Mouse (Mus musculus): ENCODE results near the gene Snapc4.

Snapc4 gene

DNA sequence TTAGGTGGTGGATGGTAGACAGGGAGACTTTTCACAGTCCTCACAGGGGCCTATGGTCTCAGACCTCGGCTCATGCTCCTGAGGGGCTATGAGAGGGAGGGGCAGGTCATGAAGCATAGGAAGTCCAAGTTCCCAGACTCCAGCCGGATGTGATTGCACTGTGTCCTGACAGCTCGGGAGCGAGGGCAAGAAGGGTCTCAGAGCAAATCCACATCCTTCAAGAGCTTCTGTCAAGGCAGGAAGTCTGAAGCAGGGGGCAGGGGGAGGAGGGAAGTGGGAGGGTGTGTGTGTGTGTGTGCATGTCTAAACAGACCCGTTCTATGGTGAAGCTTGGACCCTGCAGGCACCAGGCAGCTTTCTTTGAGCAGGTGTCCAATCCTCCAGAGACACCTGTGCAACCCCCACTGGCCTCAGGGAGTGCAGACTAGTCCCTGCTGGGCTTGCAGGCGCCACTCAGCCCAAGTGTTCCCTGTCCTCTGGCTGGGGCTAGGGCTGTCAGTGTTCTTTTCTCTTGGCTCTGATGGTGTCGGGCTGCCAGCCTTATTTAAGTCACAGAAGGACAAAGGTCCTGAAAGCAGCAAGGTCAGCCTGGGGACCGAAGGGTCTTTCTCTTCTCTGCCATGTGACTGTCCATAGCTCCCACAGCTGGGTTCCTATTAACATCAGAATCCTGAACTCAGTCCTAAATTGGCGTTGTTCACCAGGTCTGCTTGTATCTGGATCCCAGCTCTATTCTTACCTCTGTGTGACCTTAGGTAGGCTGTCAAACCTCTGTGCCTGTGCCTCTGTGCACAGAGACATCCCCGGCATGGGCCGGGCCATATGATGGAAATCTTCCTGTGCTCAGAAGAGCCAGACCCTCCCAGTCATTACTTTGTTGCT is 37.6 kb downstream of the Snapc4 start:
- DNase-seq (ENCODE audit: extremely low spot score, low read depth, low spot score), result no peak

DNA sequence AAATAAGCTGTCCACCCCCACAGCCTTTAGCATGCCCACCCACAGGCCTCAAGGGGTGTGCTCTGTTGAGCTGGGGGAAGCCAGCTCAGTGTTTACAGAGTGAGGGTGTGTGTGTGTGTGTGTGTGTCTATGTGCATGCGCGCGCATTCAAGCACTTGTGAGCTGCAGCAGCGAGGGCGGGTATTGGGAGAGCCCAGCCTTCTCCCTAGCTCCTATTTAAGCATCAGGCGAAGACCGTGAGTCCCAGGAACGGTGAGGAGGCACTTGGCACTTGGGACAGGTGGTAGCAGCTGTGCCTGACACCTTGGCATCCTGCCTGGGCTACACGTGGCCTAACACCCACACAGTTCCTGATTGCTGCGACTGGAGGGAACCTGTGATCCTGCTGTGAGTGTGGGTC is 38.4 kb downstream of the Snapc4 start:
- DNase-seq (ENCODE audit: extremely low spot score, low read depth, low spot score), result no peak

DNA sequence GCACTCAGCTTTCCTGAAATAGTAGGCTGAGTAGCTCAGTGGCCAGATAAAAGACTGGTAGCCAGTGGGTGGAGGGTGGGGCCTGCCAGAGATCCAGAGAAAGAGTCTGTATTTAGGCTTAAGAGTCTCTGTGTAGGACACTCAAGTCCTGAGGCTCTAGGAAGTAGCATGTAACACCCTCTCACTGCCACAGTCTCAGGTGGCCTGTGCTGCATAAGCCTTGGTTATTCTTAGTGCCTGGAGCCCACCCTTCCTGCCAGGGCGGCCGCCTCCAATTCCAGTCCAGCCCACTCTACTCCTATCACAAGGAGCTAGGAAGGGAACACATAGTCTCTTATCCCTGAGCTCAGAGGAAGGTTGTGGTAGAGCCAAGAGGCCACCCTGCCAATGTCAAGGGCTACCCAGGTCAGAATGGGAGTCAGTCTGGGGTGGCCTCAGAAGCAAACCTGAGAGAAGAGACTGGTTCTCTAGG is 38.9 kb downstream of the Snapc4 start:
- no peak for DNase-seq (ENCODE audit: extremely low spot score, low read depth, low spot score)

- DNase-seq (ENCODE audit: extremely low spot score, low read depth, low spot score), result no peak
Observed at GRCm38 (mm10) chr2:26339204-26339551, 41.3 kb downstream of the Snapc4 start.

- DNase-seq (ENCODE audit: extremely low spot score, low read depth, low spot score), result no peak
Observed at GRCm38 (mm10) chr2:26338302-26339203, 41.9 kb downstream of the Snapc4 start.

DNA sequence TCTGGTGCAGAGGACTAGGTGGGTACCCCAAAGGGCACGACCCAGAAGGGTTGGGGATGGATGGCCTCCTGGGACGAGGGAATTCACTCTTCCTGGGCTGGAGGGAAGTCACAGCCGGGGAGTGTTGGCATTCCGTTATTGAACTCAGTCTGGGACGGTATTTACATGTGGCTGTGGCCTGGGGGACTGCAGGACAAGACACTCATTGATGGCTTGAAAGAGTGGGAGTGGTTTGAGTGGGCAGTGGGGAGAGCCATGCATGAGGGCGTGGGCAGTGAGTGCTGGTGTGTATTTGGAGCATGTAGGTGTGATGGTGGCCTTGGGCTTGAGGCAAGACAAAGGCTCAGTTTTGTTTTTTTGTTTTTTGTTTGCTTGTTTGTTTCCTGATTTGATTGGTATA is 49.8 kb downstream of the Snapc4 start:
- no peak for DNase-seq (ENCODE audit: extremely low spot score, low read depth, low spot score)

GRCm38 (mm10) chr2:26330056-26330468 is 50.4 kb downstream of the Snapc4 start:
- no peak for DNase-seq (ENCODE audit: extremely low spot score, low read depth, low spot score)

DNA sequence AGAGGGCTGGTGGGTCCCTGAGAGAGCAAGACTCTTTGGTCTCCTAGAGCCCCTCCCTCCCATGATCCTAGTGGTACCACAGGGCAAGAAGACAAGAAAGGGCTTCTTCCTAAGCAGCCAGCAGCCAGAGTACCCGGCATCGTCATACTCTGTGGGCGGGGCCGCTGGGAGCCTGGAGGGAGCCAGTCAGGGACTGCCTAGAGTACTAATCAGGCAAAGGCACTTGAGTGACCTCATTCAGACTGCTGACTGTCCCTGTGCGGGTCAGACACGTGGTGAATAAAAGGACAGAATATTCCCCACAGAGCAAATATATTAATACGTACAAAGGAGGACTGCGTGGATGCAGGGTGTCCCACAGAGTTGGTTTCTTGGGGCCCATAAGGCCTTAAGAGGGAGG is 51.1 kb downstream of the Snapc4 start:
- DNase-seq (ENCODE audit: extremely low spot score, low read depth, low spot score), result no peak

DNA sequence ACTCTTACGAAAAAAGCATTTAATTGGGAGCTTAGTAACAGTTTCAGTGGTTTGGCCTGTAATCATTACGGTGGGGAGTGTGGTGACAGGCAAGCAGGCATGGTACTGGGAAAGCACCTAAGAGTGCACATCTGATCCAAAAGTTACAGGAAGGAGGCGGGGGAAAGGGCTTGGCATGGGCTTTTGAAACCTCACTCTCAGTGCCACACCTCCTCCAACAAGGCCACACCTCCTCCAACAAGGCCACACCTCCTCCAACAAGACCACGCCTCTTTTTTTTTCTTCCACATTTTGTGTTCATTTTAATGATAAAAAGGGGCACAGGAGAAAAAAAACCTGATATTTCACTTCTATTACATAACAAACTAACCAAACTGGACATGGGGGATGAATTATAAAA is 52.6 kb downstream of the Snapc4 start:
- DNase-seq (ENCODE audit: extremely low spot score, low read depth, low spot score), result no peak

GRCm38 (mm10) chr2:26325386-26326181 is 54.9 kb downstream of the Snapc4 start:
- no peak for DNase-seq (ENCODE audit: extremely low spot score, low read depth, low spot score)

GRCm38 (mm10) chr2:26324917-26325316 is 55.5 kb downstream of the Snapc4 start:
- DNase-seq (ENCODE audit: extremely low spot score, low read depth, low spot score), result no peak

DNA sequence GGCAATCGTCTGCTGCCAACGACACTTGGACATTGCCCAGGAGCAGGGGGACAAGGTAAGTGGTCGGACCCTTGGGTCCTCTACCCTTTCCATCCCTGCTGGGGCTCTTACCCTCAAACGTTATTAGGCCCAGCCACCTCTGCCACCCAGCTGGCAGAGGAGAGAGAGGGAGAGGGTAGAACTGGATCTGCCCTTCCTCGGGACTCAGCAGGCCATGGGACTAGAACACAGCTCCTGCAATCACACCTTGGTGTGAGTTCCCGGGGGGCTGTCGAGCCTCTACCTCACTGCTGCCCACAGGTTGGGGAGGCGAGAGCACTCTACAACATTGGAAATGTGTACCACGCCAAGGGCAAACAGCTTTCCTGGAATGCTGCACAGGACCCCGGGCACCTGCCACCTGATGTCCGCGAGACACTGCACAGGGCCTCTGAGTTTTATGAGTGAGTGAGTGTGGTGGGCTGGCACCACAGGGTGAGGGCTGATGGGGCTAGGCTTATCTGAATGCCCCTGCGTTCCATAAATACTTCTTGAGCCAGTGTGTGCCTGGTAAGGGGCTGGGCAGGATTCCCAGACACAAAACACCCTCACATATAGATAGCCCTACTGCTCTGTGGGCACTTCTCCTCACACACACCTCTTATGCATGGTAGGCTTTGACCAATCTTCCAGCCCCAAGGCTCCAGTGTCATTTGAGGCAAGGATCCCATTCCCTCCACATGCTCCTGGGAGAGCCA is 56.7 kb downstream of the Snapc4 start:
- DNase-seq (ENCODE audit: extremely low spot score, low read depth, low spot score), result no peak

- no peak for DNase-seq (ENCODE audit: extremely low spot score, low read depth, low spot score)
Observed at GRCm38 (mm10) chr2:26320245-26321185, 59.9 kb downstream of the Snapc4 start.

DNA sequence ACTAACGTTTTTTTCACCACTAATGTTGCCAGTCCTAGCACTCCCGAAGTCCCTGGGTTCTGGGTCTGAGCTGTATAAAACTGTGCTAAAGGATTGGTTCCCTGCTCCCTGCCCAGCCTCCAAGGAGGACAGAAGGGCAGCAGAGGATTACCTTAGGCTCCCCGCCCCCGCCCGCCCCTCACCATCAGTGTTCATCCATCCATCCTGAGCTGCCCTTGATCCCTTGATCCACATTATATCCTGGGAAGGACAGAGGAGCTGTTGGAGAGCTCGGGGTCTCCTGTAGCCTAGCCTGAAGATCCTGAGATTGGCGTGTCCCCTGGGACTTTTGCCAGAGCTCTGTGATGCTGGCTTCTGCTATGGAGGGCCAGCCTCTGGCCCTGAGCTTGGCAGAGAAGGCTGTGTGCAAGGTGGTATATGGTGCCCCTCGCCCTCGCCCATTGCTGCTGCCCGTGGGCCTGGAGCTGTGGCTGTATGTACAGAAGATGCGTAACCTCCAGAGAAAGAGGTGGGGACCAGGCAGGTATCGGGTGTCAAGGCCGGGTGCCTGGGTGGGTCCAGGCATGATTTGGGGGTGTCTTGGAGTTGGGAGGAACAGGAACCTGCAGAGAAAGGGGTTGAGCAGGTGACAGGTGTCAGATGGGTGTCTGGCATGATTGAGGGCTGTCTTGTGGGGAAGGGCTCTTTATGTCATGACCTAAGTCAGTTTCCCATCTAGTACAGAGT is 60.8 kb downstream of the Snapc4 start:
- no peak for DNase-seq (ENCODE audit: extremely low spot score, low read depth, low spot score)

- DNase-seq (ENCODE audit: extremely low spot score, low read depth, low spot score), result no peak
Observed at GRCm38 (mm10) chr2:26319109-26319508, 61.3 kb downstream of the Snapc4 start.

DNA sequence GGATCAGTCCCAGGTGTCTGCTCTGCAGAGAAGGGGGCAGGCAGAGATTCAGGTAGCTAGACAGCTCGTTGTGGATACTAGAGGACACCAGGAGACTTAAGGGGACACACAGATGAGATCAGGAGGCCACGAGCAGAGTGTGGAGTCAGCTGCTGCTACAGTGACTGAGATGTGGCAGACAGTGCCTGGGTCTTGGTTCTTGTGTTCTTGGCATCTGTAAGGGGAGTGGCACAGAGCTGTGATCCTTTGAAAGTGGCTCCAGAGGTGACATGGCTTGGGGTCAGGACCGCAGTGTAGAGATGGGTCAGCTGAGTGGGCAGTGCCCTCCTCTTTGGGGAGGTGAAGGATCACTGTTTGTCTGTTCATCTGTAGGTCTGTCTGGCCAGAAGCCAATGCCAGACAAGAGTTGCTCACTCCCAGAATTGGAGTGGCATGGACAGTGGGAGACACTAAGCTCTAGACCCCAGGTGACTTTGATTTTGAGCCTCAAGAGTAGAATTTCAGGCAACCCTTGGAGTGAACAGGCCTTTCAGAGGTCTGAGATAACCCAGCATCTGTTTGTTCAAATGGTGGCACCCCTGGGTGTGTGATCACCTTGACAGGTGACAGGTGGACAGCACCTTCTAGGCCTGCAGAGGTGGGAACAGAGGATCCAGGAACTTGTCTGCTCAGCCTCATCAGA is 62.3 kb downstream of the Snapc4 start:
- no peak for DNase-seq (ENCODE audit: extremely low spot score, low read depth, low spot score)

DNA sequence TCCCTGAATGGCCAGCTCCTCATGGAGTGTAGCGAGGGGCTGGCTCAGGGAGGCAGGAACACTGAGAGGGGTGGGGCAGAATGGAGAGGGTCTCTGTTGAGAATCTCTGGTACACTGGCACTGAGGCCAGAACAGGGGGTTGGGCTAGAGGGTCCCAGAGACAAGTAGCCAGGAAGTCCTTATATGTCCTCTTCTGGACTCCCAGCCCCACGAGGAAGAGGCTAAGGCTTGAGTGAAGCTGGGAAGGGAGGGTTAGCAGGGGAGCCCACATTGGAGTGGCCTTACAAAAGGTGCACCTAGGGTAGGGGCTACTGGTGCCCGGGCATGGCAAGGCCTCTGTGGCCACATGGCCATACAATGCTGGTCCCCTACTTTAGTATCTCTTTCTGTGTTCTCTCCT is 63.1 kb downstream of the Snapc4 start:
- DNase-seq (ENCODE audit: extremely low spot score, low read depth, low spot score), result no peak
